Mouse (Mus musculus) mouse trophoblast stem cell (cell line): ENCODE measurements around the gene Glipr1l2.
"Not testable (repeated sequence)": the region's sequence is repeated elsewhere in the genome, so short reads cannot be mapped to it uniquely, and the experiment has no call there.

Source experiments
- in situ Hi-C, 2 experiments: fragments of 300-500 bp; cut with MseI, MboI; formaldehyde crosslinking; loops; 2 replicates in 1 of 2; 3 replicates in 1 of 2; pipeline ENCODE4 v1.15.1; 2025

The Glipr1l2 gene

DNA sequence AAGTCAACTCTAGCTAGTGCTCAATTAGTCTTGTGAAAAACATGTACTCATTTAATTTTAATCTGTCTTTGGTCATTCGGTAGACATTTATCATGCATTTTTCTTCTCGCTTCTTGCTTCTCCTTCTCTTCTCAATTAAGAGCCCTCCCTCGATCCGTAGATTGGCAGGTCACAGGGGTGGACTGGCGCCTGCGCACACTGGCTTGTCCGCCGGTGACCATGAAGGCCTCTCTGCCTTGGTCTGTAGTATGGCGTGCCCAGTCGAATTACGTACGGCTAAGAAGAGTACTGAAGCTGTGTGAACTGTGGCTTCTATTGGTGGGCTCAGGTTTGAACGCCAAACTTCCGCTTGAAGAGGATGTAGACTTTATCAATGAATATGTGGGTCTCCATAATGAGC, at the start of gene Glipr1l2:
Gene Glipr1l2, plus strand, starts transcription at position 198 of the 400 bp plus-strand sequence.
- in situ Hi-C loops, result no loop called here

DNA sequence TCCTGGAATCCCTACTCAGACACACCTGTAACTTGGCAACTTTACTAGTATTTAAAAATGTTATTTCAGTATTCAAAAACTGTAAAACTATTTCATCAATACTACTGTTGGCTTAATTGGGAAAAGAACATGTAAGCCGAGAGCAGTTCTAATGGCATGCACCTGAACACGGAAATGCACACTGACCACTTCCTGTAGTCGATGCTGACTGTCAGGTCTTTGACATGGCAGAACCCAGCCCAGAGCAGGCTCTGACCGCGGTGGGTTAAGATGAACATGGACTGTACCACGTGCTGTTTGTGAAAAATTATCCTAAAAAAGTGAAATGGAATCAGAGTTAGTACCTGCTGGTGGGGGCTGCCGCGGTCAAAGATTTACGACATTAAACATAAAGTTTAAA, 39.6 kb upstream of the Glipr1l2 start:
- in situ Hi-C loops, result not testable (repeated sequence)

DNA sequence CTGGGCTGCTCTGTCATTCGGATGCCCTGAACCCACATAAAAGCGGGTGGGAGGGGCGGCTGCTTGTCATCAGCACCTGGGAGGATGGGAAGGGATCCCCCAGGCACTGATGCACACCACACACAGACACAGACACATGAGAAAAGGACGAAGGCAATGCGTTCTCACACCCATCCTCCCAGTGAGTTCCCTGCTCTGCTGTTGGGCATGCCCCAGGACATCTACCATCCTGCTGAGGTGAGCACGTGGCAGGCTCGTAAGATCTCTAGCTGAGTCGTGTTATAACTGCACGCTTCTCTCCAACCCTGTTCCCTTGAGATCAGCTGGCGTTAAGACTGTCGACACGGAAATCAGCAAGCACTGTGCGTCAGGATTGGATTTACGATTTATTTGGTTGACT, 38.9 kb upstream of the Glipr1l2 start:
- in situ Hi-C loops, result not testable (repeated sequence)

DNA sequence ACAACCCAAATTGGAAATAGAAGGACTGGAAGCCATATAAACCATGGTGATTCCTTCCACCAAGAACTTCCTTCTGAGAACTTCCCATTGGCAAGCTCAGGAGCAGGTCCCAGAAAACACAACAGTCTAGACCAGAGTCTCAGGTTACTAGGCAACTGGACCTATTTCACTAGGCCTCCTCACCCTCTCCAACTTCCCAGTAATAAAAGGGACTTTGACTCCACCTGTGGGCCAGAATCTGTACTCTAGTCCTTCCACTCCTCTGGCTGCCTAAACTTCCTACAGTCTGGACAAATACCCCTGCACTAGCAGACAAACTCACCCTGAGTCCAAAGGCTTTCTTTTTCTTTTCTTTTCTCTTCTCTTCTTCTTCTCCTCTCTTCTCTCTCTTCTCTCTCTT, 31.9 kb upstream of the Glipr1l2 start:
- in situ Hi-C loops, result no loop called here

DNA sequence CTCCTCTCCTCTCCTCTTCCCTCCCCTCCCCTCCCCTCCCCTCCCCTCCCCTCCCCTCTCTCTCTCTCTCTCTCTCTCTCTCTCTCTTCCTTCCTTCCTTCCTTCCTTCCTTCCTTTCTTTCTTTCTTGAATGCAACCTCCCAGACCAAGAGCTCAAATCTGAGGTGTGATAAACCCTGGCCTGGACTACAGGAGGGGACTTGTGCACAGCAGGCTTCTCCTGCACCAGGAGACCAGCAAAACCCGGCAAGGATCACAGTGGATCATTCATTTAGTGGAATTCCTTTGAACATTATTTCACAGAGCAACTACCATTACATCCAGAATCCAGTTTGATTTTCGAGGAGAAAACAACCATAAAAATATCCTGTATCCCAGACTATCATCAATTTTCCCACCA, 31.2 kb upstream of the Glipr1l2 start:
- in situ Hi-C loops, result not testable (repeated sequence)

DNA sequence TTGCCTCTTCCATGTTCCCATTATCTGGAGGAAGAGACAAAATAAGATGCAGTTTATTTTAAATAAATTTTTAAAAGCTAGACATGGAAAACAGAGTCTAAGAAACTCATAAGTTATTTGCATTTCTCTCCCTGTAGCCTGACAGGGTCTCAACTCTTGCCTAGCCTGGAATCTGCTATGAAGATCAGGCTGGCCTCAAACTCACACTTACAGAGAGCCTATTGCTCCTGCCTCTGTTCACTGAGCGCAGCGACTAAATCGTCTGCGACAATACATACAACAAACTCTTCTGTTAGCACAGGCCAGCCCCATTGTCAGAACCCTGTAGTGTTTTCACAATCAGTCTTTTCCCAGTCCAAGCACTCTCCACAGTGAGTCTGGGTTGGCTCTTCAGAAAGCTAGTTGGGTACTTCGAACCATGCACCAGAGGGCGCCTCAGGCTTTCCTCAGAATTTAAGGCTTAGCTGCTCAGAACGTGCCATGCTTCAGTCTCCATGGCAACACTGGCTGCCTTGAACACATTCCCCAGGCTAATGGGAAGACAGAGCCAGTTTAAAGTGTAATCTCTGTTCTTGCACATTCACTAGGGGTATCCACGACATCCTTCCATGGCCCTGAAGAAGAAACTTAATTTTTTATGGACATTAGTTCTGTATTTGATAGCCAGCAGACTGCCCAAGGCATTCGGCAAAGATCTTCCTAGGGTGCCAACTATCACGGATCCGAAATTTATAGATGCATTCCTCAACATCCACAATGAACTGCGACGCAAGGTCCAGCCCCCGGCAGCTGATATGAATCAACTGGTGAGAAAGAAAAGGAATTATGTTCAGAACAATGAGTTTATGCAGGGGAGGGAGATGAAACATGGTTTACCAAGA, 23.2 kb upstream of the Glipr1l2 start, which contains the start of gene Glipr1l1:
Gene Glipr1l1, plus strand, starts transcription at position 488 of the 881 bp plus-strand sequence.
- in situ Hi-C loops, result no loop called here

DNA sequence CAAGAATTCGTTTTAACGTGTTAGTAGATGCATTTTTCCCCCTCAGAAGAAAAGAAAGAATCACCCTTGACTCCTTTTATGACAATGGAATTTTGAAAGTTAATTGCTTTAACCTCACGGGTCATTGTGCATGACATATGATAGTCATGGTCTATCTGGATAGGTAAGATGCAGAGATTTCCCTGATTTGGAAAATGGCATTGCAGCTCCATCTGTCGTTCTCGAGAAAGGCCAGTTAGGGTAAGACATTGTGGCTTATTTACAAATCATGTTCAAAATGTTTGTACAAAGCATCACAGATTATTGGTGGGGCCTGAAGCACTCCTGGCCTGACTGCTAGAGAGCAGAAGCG, 22.6 kb upstream of the Glipr1l2 start:
- in situ Hi-C loops, result not testable (repeated sequence)

DNA sequence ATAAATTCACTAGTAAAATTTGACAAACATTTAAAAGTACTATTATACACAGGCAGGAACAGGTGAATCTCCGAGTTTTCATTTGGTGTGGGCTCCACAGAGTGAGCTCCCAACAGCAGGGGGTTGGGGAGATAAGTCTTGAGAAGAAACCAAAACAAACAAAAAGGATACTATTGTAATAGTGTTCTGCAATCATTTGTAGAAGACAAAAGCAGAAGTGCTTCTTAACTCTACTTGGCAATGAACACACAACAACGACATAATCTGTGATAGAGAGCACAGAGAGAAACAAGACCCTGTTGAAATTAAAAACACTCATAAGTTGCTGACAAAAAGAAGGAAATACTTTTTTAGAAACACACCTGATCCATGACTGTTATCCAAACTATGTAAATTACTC, 3.1 kb upstream of the Glipr1l2 start:
- in situ Hi-C loops, result no loop called here

DNA sequence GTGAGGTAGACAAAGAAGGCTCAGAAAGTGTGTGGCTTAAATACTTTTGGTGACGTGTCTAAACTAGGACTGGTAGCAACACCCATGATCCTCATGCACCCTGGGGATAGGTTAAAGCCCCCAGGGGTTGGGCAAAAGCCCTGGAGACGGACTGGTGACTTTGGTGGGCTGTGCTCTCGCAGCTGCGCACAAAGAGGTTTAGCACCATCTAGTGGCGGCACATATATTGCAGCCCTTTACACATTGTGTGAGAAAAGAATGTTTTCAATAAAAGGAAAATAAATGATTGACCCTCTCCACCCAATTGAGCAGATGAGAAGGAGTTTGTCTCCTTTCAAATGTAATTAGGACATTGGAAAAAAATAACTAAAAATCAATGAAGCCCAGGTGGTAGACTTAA, 22.6 kb downstream of the Glipr1l2 start:
- in situ Hi-C loops, result loop anchor here (5.0 to 10.0 kb wide), 2 partner anchors 118 to 131 kb away; partner anchors contain the start of gene Krr1 (in 1 of the 2)

DNA sequence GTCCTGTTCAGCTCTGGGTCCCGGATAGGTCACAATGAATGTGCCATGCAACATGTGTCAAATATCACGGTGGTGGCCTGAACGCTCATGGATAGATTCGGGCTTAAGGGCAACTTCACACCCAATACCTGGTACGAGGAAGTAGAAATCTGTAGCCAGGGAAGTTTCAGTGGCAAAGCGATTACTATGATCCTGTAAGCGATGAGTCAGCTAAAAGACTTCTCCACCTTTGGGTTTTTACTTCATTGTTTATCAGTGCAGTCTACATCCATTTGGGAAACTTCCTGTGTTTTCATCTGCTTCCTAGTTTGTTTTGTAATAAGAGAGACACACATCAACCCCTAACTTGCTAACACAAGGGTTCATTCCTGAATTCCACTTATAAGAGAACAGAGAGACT, 27.2 kb downstream of the Glipr1l2 start:
- in situ Hi-C loops, result no loop called here

DNA sequence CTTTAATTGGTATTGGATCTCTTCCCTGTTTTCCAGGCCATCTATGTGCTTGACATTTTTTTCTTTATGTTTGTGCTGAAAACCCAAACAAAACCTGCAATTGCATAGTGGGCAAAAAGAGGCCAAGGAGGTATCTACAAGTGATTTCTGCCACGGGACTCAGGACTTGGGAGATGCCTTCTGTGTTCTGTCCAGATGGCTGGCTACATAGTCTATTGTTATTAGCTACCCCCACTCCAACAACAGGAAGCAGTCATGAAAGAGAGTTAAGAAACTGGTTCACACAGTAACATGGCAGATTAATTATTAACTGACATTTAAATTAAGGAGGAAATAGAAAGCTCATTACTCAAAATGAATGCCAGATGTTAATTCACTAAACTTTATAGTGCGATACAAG, 41.9 kb downstream of the Glipr1l2 start:
- in situ Hi-C loops, result not testable (repeated sequence)

DNA sequence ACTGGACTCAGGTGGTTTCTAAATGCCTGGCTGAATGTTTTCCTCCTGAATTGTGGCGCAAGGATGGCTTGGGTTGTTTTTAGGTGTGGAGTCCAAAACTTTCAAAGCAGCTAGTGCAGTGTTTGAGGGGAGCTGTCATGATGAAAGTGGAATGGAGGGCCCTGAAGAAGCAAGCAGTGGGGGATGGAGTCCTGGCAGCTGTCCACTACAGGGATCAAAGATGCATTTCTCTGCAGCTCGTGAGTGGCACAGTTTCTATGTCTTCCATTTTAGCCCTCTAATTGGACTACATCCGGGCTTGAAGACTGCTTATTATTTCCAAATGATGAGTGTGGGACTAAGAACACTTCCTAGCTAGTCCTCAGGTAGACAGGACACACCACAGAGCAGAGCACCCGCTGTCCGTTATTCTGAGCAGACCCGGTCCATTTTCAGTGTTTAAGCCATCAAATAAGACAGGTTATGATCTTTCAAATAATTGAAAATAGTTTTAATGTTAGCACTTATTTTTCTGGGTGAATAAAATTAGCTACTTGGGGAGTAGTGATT, 44.6 kb downstream of the Glipr1l2 start:
- in situ Hi-C loops, result not testable (repeated sequence)

DNA sequence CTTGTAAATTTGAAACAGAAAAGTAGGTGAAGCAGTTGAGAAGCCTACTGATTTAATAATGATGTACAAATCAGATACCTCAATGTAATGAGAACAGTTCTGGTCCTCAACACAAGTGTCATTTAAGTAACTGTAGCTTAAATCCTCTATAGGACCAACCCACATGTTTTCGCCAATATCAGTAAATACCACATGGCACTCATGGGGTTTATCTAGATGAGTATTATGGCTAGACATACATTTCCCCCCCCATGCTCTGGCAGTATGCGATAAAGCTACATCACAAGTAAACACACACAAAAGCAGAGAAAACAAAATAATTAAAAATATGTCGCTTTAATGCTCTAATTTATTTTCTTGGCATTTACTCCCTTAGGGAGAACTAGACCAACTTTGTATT, 49.0 kb downstream of the Glipr1l2 start:
- in situ Hi-C loops, result loop anchor here in 1 of 2 experiments (5.0 kb wide), 1 partner anchor 40 kb away; no protein-coding TSS in a partner anchor

DNA sequence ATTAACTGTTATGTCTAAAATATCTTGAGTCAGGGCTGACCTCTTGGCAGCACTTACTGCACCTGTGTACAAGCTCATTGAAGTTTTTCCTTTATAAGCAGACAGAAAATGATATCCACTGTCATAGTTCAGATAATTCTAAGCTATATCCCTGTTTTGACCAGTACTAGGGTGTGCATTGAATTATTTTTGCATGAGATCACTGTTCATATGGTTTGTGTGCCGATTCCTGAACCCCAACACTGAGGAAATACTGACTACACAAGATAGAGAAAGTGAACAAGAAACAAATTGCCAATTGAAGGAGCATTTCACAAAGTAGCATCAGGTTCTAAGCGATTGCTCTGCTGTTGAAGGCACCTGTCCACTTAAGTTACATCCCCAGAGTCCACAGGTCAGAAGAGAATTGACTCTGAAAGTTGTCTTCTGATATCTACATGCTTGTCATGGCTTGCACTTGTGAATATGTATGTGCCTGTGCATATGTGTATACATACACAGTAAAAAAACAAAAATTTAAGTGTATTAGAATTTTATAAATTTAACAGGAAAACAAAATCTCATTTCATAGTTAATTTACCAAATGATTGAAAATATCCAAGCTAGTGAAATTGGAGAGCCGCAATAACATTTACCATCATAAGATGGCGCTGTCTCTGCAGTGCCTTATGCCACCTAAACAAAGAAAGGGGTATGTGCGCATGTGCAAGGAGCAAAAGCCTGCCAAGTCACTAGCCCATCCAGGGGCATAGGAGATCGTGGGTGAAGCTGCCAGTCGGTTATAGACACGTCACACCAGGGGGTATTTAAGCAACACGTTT, 55.1 kb downstream of the Glipr1l2 start:
- in situ Hi-C loops, result no loop called here

DNA sequence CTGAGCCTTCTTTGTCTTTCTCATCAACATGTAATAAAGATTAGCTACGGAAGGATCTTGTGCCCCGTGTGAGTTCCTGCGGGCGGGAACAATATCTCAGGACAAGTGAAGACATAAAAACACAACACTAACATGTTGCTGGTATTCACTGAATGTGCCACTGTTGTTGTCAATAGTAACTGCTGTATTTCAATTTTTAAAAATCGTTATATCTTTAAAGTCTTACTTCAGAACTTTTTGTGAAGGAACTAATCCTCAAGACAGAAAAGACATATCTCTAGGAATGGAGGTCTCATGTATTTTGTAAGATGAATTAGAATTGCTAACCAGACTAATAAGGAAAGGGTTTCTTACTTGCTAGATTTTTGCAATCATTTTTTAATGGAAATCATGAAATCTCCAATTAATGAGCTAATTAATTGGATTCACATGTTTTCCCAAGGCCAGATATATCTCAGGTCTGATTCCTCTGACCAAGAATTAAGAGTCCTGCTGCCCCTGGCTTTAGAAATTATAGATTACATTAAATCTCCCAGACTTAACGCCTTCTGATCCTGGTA, 55.8 kb downstream of the Glipr1l2 start:
- in situ Hi-C loops, result no loop called here

DNA sequence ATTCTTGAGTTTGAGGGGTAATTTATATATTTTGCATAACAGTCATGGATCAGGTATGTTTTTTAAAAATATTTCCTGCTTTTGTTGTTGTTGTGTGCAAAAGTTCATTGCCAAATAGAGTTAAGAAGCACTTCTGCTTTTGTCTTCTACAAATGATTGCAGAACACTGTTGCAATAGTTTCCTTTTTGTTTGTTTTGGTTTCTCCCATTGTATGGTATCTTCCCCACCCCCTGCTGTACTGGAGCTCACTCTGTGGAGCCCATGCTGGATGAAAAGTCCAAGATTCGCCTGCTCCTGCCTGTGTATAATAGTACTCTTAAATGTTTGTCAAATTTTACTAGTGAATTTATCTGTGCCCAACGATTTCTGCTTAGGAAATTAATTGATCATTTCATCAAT, 56.7 kb downstream of the Glipr1l2 start:
- in situ Hi-C loops, result no loop called here
